Mouse (Mus musculus): Measurements from ENCODE around the gene Slc45a2. TPM values are rescaled to one million over a fixed set of nuclear protein-coding genes. Genes with fewer than 3 reads are reported as not detected.

Gene Slc45a2
- polyA plus RNA-seq, 1 experiment from 2014 or later = not detected

- H3K27ac ChIP-seq (ENCODE audit: low read depth) = no peak overlapping the region
- WGBS = 4% methylated on average over 34 of the region's 34 CpGs
- peak overlapping the region; percentile 36 for H3K4me3 ChIP-seq (ENCODE audit: low read depth, low read length)
- 0 out of 2 replicates have a peak, but pooled peaks cover 5% of the 10 kb centered on the region for H3K4me1 ChIP-seq (ENCODE audit: insufficient read depth)
- H3K36me3 ChIP-seq (ENCODE audit: insufficient read depth) = no peaks in the 10 kb centered on the region
- peaks cover 37% of the 10 kb centered on the region for H3K27me3 ChIP-seq (ENCODE audit: insufficient read depth, low read length)
- TF ChIP-seq CTCF (IDR thresholded peaks at IDR 0.05; ENCODE audit: low read depth) = no peak
- no peak overlapping the region for H3K9ac ChIP-seq
- no peaks in the 10 kb centered on the region for H3K9me3 ChIP-seq (ENCODE audit: low read depth, low read length)
- ATAC-seq (ENCODE audit: insufficient read depth) = no peak
- H3K4me2 ChIP-seq = peak overlapping the region; percentile 60
- peak; percentile 22 for DNase-seq
Measured at GRCm38 (mm10) chr15:11035947-11036474, 35.5 kb downstream of the Slc45a2 start.

GRCm38 (mm10) chr15:11036535-11037375 is 36.2 kb downstream of the Slc45a2 start:
- no peak for TF ChIP-seq CTCF (IDR thresholded peaks at IDR 0.05; ENCODE audit: low read depth)
- Histone ChIP-seq H3K9ac (no peak overlapping the region), H3K4me1 (ENCODE audit: insufficient read depth) (0 out of 2 replicates have a peak, but pooled peaks cover 5% of the 10 kb centered on the region), H3K27me3 (ENCODE audit: insufficient read depth, low read length) (peaks cover 37% of the 10 kb centered on the region), H3K4me2 (peak overlapping the region; percentile 60), H3K9me3 (ENCODE audit: low read depth, low read length) (no peaks in the 10 kb centered on the region), H3K27ac (ENCODE audit: low read depth) (no peak overlapping the region), H3K36me3 (ENCODE audit: insufficient read depth) (no peaks in the 10 kb centered on the region), H3K4me3 (ENCODE audit: low read depth, low read length) (peak overlapping the region; percentile 36)
- 2% methylated on average over 49 of the region's 49 CpGs for WGBS
- ATAC-seq (ENCODE audit: insufficient read depth) (peak; percentile 55), DNase-seq (peak; percentile 41)

- TF ChIP-seq CTCF (IDR thresholded peaks at IDR 0.05; ENCODE audit: low read depth) = no peak
- no peaks in the 10 kb centered on the region for H3K36me3 ChIP-seq (ENCODE audit: insufficient read depth)
- H3K9me3 ChIP-seq (ENCODE audit: low read depth, low read length) = no peaks in the 10 kb centered on the region
- 3% methylated on average over 8 of the region's 8 CpGs for WGBS
- no peak overlapping the region for H3K27ac ChIP-seq (ENCODE audit: low read depth)
- H3K4me2 ChIP-seq = peak overlapping the region; percentile 60
- peaks cover 37% of the 10 kb centered on the region for H3K27me3 ChIP-seq (ENCODE audit: insufficient read depth, low read length)
- ATAC-seq (ENCODE audit: insufficient read depth) (no peak), DNase-seq (no peak)
- peak overlapping the region; percentile 36 for H3K4me3 ChIP-seq (ENCODE audit: low read depth, low read length)
- H3K4me1 ChIP-seq (ENCODE audit: insufficient read depth) = 0 out of 2 replicates have a peak, but pooled peaks cover 5% of the 10 kb centered on the region
- H3K9ac ChIP-seq = no peak overlapping the region
Measured at GRCm38 (mm10) chr15:11037376-11037695, 36.8 kb downstream of the Slc45a2 start.

- Histone ChIP-seq H3K9ac (no peak within 1 kb of the TSS), H3K4me3 (ENCODE audit: low read depth, low read length) (peak within 1 kb of the TSS; percentile 36), H3K4me2 (peak within 1 kb of the TSS; percentile 60), H3K4me1 (ENCODE audit: insufficient read depth) (0 out of 2 replicates have a peak, but pooled peaks cover 5% of the 10 kb centered on the region), H3K27me3 (ENCODE audit: insufficient read depth, low read length) (peaks cover 37% of the 10 kb centered on the region), H3K27ac (ENCODE audit: low read depth) (no peak within 1 kb of the TSS), H3K9me3 (ENCODE audit: low read depth, low read length) (no peaks in the 10 kb centered on the region), H3K36me3 (ENCODE audit: insufficient read depth) (no peaks in the 10 kb centered on the region)
- DNase-seq (peak; percentile 37), ATAC-seq (ENCODE audit: insufficient read depth) (no peak)
- no peak for TF ChIP-seq CTCF (IDR thresholded peaks at IDR 0.05; ENCODE audit: low read depth)
- WGBS = 4% methylated on average over 16 of the region's 16 CpGs
Measured at GRCm38 (mm10) chr15:11037711-11038110, 37.2 kb downstream of the Slc45a2 start, which contains the start of gene Rxfp3. Gene Rxfp3, minus strand, starts transcription at chr15:11037991.

GRCm38 (mm10) chr15:11038476-11038875 is 38.0 kb downstream of the Slc45a2 start:
- Histone ChIP-seq H3K27ac (ENCODE audit: low read depth) (no peak overlapping the region), H3K27me3 (ENCODE audit: insufficient read depth, low read length) (peaks cover 37% of the 10 kb centered on the region), H3K4me3 (ENCODE audit: low read depth, low read length) (no peak overlapping the region), H3K9me3 (ENCODE audit: low read depth, low read length) (no peaks in the 10 kb centered on the region), H3K36me3 (ENCODE audit: insufficient read depth) (no peaks in the 10 kb centered on the region), H3K4me2 (no peak overlapping the region), H3K9ac (no peak overlapping the region), H3K4me1 (ENCODE audit: insufficient read depth) (0 out of 2 replicates have a peak, but pooled peaks cover 5% of the 10 kb centered on the region)
- TF ChIP-seq CTCF (IDR thresholded peaks at IDR 0.05; ENCODE audit: low read depth) = peak; percentile 76
- ATAC-seq (ENCODE audit: insufficient read depth) = no peak
- WGBS = 2% methylated on average over 12 of the region's 12 CpGs
- peak; percentile 92 for DNase-seq

GRCm38 (mm10) chr15:11040067-11040466 is 39.5 kb downstream of the Slc45a2 start:
- ATAC-seq (ENCODE audit: insufficient read depth) = peak; percentile 53; the same call in 1 of the 2 replicates
- Histone ChIP-seq H3K9ac (no peak overlapping the region), H3K4me3 (ENCODE audit: low read depth, low read length) (no peak overlapping the region), H3K36me3 (ENCODE audit: insufficient read depth) (no peaks in the 10 kb centered on the region), H3K4me1 (ENCODE audit: insufficient read depth) (0 out of 2 replicates have a peak, but pooled peaks cover 5% of the 10 kb centered on the region), H3K4me2 (no peak overlapping the region), H3K27me3 (ENCODE audit: insufficient read depth, low read length) (peaks cover 33% of the 10 kb centered on the region), H3K9me3 (ENCODE audit: low read depth, low read length) (no peaks in the 10 kb centered on the region), H3K27ac (ENCODE audit: low read depth) (no peak overlapping the region)
- TF ChIP-seq CTCF (IDR thresholded peaks at IDR 0.05; ENCODE audit: low read depth) = no peak
- WGBS = 22% methylated on average over 5 of the region's 5 CpGs
- peak; percentile 14 for DNase-seq

GRCm38 (mm10) chr15:11041229-11041628 is 40.7 kb downstream of the Slc45a2 start:
- no peak overlapping the region for H3K4me3 ChIP-seq (ENCODE audit: low read depth, low read length)
- H3K36me3 ChIP-seq (ENCODE audit: insufficient read depth) = no peaks in the 10 kb centered on the region
- TF ChIP-seq CTCF (IDR thresholded peaks at IDR 0.05; ENCODE audit: low read depth) = no peak
- H3K9me3 ChIP-seq (ENCODE audit: low read depth, low read length) = no peaks in the 10 kb centered on the region
- no peak for ATAC-seq (ENCODE audit: insufficient read depth)
- WGBS = 50% methylated on average over 2 of the region's 2 CpGs
- H3K9ac ChIP-seq = no peak overlapping the region
- H3K27me3 ChIP-seq (ENCODE audit: insufficient read depth, low read length) = peaks cover 22% of the 10 kb centered on the region
- H3K27ac ChIP-seq (ENCODE audit: low read depth) = no peak overlapping the region
- no peak overlapping the region for H3K4me2 ChIP-seq
- H3K4me1 ChIP-seq (ENCODE audit: insufficient read depth) = 0 out of 2 replicates have a peak, but pooled peaks cover 4% of the 10 kb centered on the region
- DNase-seq = no peak
